Mouse (Mus musculus) hindbrain, embryonic 16.5 days (tissue): ENCODE measurements around the gene Nckap5. TPM values are rescaled to one million over a fixed set of nuclear protein-coding genes. Genes with fewer than 3 reads are reported as not detected.
A peak's percentile ranks its signal among the peaks of the same experiment; 100 is the strongest.
"Not testable (repeated sequence)": the region's sequence is repeated elsewhere in the genome, so short reads cannot be mapped to it uniquely, and the experiment has no call there.

Experiments
- ATAC-seq: fragments of 200-750 bp; cut with Nextera tagmentation; 2 replicates; pipeline ENCODE4 v1.8.0; 2017; ENCODE audit warnings: moderate TSS enrichment, moderate library complexity
- H3K27ac ChIP-seq: fragments of 300-500 bp; sonication (generic); 2 replicates; pipeline ENCODE4 v1.5.1; 2014; ENCODE audit warnings: low read depth, mild to moderate bottlenecking, control low read depth, low read length, moderate library complexity
- H3K27me3 ChIP-seq: fragments of 300-500 bp; sonication (generic); replicated peaks from 2 replicates; pipeline ENCODE4 v1.6.1; 2014; ENCODE audit warnings: low read length; ENCODE audit not compliant: control insufficient read depth, insufficient read depth
- H3K36me3 ChIP-seq: fragments of 300-500 bp; sonication (generic); 2 replicates; pipeline ENCODE4 v1.6.1; 2014; ENCODE audit warnings: mild to moderate bottlenecking, low read length, moderate library complexity, mixed read lengths; ENCODE audit not compliant: control insufficient read depth, insufficient read depth
- H3K4me1 ChIP-seq: fragments of 300-500 bp; sonication (generic); 2 replicates; pipeline ENCODE4 v1.6.1; 2014; ENCODE audit warnings: low read depth, low read length; ENCODE audit not compliant: control insufficient read depth, insufficient read depth
- H3K4me2 ChIP-seq: fragments of 300-500 bp; sonication (generic); 2 replicates; pipeline ENCODE4 v1.6.1; 2014; ENCODE audit warnings: mild to moderate bottlenecking, low read length, control low read depth, moderate library complexity
- H3K4me3 ChIP-seq: fragments of 300-500 bp; sonication (generic); 2 replicates; pipeline ENCODE4 v1.5.1; 2014; ENCODE audit warnings: mild to moderate bottlenecking, low read length, control low read depth, moderate library complexity
- H3K9ac ChIP-seq: fragments of 300-500 bp; sonication (generic); 2 replicates; pipeline ENCODE4 v1.6.1; 2014; ENCODE audit warnings: low read depth, mild to moderate bottlenecking, control low read depth, low read length, moderate library complexity
- H3K9me3 ChIP-seq: fragments of 300-500 bp; sonication (generic); 2 replicates; pipeline ENCODE4 v1.6.1; 2014; ENCODE audit warnings: mild to moderate bottlenecking, low read length, moderate library complexity; ENCODE audit not compliant: control insufficient read depth
- WGBS: fragments of 180-500 bp; shearing (Covaris S2); extraction: QIAGEN DNeasy Blood & Tissue Kit; methylation state at CpG from one replicate; pipeline ENCODE4 v1.1.7; 2014; 5-methylcytosine and 5-hydroxymethylcytosine counted together
- polyA plus RNA-seq: library from polyadenylated mRNA; unstranded; fragments of >200 nt; fragmentation: Nextera tagmentation; extraction: Ambion mirVana; gene quantifications from 2 replicates; pipeline ENCODE4 v1.2.1, GENCODE M21; 2015

Gene Nckap5
- polyA plus RNA-seq, 1 experiment from 2014 or later, result 13.9 TPM

- Histone ChIP-seq H3K36me3 (no peaks in the 10 kb centered on the region), H3K4me1 (no peaks in the 10 kb centered on the region), H3K27me3 (no peaks in the 10 kb centered on the region), H3K4me3 (no peak overlapping the region), H3K9me3 (no peaks in the 10 kb centered on the region), H3K9ac (no peak overlapping the region), H3K27ac (no peak overlapping the region), H3K4me2 (no peak overlapping the region)
- WGBS, result 77% methylated on average over 3 of the region's 3 CpGs
- ATAC-seq, result no peak
Observed at GRCm38 (mm10) chr1:126051491-126051890, 779.1 kb downstream of the Nckap5 start.

GRCm38 (mm10) chr1:126042886-126043285 is 787.7 kb downstream of the Nckap5 start:
- ATAC-seq, result no peak
- no peaks in the 10 kb centered on the region for H3K36me3 ChIP-seq
- H3K4me2 ChIP-seq, result no peak overlapping the region
- H3K27ac ChIP-seq, result no peak overlapping the region
- 90% methylated on average over 5 of the region's 5 CpGs for WGBS
- no peak overlapping the region for H3K4me3 ChIP-seq
- H3K9ac ChIP-seq, result no peak overlapping the region
- H3K27me3 ChIP-seq, result no peaks in the 10 kb centered on the region
- H3K9me3 ChIP-seq, result no peaks in the 10 kb centered on the region
- no peaks in the 10 kb centered on the region for H3K4me1 ChIP-seq

DNA sequence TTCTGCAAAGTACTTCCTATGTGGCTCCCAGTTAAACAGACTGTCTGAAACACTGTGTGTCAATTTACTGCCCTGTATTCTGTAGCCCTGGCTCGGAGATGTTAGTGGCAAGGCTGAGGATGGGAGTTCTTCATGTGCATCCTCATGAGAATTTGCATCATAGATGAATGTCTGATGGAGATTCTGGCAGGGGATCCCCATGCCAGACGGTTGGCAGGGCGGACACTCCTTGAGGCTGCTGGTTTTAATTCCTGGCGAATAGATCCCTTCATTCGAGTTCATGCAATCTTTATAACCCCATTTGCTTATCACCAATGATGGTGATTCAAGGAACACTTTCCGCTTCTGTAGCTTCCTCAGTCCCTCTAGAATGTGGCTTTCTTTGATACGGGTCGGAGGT is 803.1 kb downstream of the Nckap5 start:
- H3K4me1 ChIP-seq, result no peaks in the 10 kb centered on the region
- WGBS, result 86% methylated on average over 8 of the region's 8 CpGs

GRCm38 (mm10) chr1:126024518-126024917 is 806.1 kb downstream of the Nckap5 start:
- no peaks in the 10 kb centered on the region for H3K4me1 ChIP-seq
- H3K4me2 ChIP-seq, result no peak overlapping the region
- no peaks in the 10 kb centered on the region for H3K27me3 ChIP-seq
- H3K4me3 ChIP-seq, result no peak overlapping the region
- peak overlapping the region; percentile 41; the same call in 1 of the 2 replicates for H3K27ac ChIP-seq
- no peak overlapping the region for H3K9ac ChIP-seq
- WGBS, result 56% methylated on average over 6 of the region's 6 CpGs
- H3K36me3 ChIP-seq, result peaks cover 3% of the 10 kb centered on the region; the same call in 1 of the 2 replicates
- ATAC-seq, result peak; percentile 94
- no peaks in the 10 kb centered on the region for H3K9me3 ChIP-seq

More for the DNA sequence above, 803.1 kb downstream of the Nckap5 start:
- Histone ChIP-seq H3K27ac (no peak overlapping the region), H3K27me3 (no peaks in the 10 kb centered on the region), H3K4me2 (no peak overlapping the region), H3K9ac (no peak overlapping the region), H3K4me3 (no peak overlapping the region), H3K36me3 (peaks cover 3% of the 10 kb centered on the region; the same call in 1 of the 2 replicates), H3K9me3 (no peaks in the 10 kb centered on the region)
- no peak for ATAC-seq

GRCm38 (mm10) chr1:126022959-126023358 is 807.6 kb downstream of the Nckap5 start:
- H3K36me3 ChIP-seq, result peaks cover 3% of the 10 kb centered on the region; the same call in 1 of the 2 replicates
- 67% methylated on average over 10 of the region's 10 CpGs for WGBS
- no peak overlapping the region for H3K9ac ChIP-seq
- H3K4me3 ChIP-seq, result no peak overlapping the region
- no peak overlapping the region for H3K4me2 ChIP-seq
- no peaks in the 10 kb centered on the region for H3K4me1 ChIP-seq
- H3K27ac ChIP-seq, result no peak overlapping the region
- H3K27me3 ChIP-seq, result no peaks in the 10 kb centered on the region
- ATAC-seq, result no peak
- H3K9me3 ChIP-seq, result no peaks in the 10 kb centered on the region

- not testable (repeated sequence) for ATAC-seq, H3K27ac ChIP-seq, H3K4me3 ChIP-seq, H3K36me3 ChIP-seq, H3K4me2 ChIP-seq, H3K4me1 ChIP-seq, H3K9me3 ChIP-seq, H3K9ac ChIP-seq, H3K27me3 ChIP-seq
- WGBS, result 64% methylated on average over 6 of the region's 6 CpGs
Observed at GRCm38 (mm10) chr1:126018654-126019053, 811.9 kb downstream of the Nckap5 start.

DNA sequence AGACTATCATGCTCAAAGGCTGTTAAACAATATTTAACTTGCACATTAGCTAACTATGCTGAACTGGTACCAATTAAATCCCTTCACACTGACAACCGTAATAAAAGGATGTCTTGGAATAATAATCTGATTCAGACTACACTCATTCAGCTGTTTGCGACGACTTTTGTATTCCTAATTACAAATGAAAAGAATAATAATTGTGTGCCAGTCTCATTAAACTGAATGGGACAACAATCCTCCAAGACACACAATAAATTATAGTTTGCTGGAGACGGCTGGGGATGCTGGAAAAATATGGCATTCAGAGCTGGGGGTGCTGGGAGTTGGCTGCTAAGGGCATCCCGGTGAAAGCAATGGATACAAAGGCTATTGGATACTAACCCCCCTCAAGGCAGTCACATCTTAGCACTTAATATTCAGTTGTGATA is 818.9 kb downstream of the Nckap5 start:
- H3K27ac ChIP-seq, result no peak overlapping the region
- H3K4me3 ChIP-seq, result no peak overlapping the region
- H3K27me3 ChIP-seq, result no peaks in the 10 kb centered on the region
- no peak overlapping the region for H3K4me2 ChIP-seq
- no peaks in the 10 kb centered on the region for H3K36me3 ChIP-seq
- no peak overlapping the region for H3K9ac ChIP-seq
- no peaks in the 10 kb centered on the region for H3K9me3 ChIP-seq
- no peak for ATAC-seq
- WGBS, result 54% methylated on average over 5 of the region's 5 CpGs
- no peaks in the 10 kb centered on the region for H3K4me1 ChIP-seq

DNA sequence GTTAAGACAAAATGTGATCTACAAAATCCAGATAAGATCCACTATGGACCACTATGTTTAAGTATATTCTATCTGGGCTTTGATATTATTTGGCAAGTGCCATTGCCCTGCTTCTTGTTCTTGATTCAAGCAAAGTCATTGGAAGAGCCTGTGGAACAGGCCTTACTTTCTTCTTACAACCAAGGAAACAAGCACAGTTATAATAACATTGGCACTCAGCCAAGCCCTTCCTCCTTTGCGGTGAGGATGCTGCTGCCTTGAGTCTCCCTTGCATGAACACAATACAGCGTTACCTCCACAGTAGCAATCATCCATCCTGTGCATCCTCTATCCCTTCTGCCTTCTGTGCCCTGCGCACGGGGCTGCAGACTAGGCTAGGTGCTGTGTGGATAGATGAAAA is 823.0 kb downstream of the Nckap5 start:
- H3K4me1 ChIP-seq, result no peaks in the 10 kb centered on the region
- no peaks in the 10 kb centered on the region for H3K36me3 ChIP-seq
- no peak overlapping the region for H3K4me3 ChIP-seq
- H3K9ac ChIP-seq, result no peak overlapping the region
- no peak overlapping the region for H3K27ac ChIP-seq
- 67% methylated on average over 4 of the region's 4 CpGs for WGBS
- ATAC-seq, result no peak
- no peak overlapping the region for H3K4me2 ChIP-seq
- H3K27me3 ChIP-seq, result no peaks in the 10 kb centered on the region
- H3K9me3 ChIP-seq, result peaks cover 2% of the 10 kb centered on the region; the same call in 1 of the 2 replicates

DNA sequence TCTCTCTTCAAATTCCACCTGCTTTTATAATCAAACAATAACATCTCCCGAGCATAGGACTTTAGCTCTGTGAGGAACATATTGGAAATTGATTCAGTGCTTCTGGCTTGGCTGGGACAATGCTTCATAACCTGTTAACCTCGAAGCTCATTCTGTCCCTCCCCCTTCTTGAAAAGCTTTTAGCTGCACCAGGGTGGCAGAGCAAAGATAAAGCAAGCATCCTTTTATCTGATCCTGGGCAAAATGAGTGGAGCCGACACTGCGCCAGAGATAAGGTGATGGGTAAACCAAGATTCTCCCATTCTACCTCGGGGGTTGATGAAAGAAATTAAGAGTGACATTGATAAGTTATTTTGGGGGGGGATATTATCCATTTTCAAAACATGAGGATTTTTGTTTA is 824.9 kb downstream of the Nckap5 start:
- Histone ChIP-seq H3K27ac (no peak overlapping the region), H3K27me3 (no peaks in the 10 kb centered on the region), H3K9me3 (peaks cover 2% of the 10 kb centered on the region; the same call in 1 of the 2 replicates), H3K4me3 (no peak overlapping the region), H3K9ac (no peak overlapping the region), H3K36me3 (no peaks in the 10 kb centered on the region), H3K4me2 (no peak overlapping the region), H3K4me1 (no peaks in the 10 kb centered on the region)
- WGBS, result 70% methylated on average over 5 of the region's 5 CpGs
- no peak for ATAC-seq

- H3K4me1 ChIP-seq, result no peaks in the 10 kb centered on the region
- no peak overlapping the region for H3K4me2 ChIP-seq
- H3K4me3 ChIP-seq, result no peak overlapping the region
- H3K27ac ChIP-seq, result no peak overlapping the region
- peak; percentile 60; the same call in 1 of the 2 replicates for ATAC-seq
- no peaks in the 10 kb centered on the region for H3K36me3 ChIP-seq
- no peaks in the 10 kb centered on the region for H3K9me3 ChIP-seq
- WGBS, result 37% methylated on average over 3 of the region's 3 CpGs
- no peaks in the 10 kb centered on the region for H3K27me3 ChIP-seq
- H3K9ac ChIP-seq, result no peak overlapping the region
Observed at GRCm38 (mm10) chr1:125996540-125996939, 834.1 kb downstream of the Nckap5 start.
